21 mouse cellular contexts compared by ENCODE assay signal in the genomic region with DNA sequence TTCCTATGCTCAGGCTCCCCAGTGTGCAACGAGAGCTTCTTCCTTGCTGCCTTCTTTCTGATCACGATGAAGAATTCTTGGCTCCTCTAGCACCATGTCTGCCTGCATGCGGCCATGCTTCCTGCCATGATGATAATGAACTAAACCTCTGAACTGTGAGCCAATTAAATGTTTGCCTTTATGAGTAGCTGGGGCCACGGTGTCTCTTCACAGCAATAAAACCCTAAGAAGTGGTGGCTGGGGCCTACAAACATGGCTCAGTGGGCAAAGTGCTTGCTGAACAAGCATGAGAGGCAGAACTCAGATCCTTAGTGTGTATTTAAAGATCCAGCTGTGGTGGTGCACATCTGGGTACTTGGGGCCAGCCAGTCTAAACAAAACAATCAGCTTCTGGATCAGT. TPM values are rescaled to one million over a fixed set of nuclear protein-coding genes. Genes with fewer than 3 reads are reported as not detected.
DNase-seq lines count a peak whose midpoint lies in the region; ATAC-seq and TF ChIP-seq lines count a peak whose summit lies in the region.
"Had no signal": no experiment of that assay in that cellular context is flagged by ENCODE, and none has a peak within 500 bp of the region (broad histone marks: within the 10 kb centered on the region; RNA-seq: fewer than 3 reads in every experiment).

No protein-coding gene starts in this region.

- peaks cover 17% of the 10 kb centered on the region for H3K4me1 ChIP-seq in kidney, embryonic 16.5 days (ENCODE audit: insufficient read depth, low read length)
- H3K4me1 ChIP-seq in intestine, embryonic 15.5 days (replicated peaks): 0 out of 2 replicates have a peak, but pooled peaks cover 3% of the 10 kb centered on the region
- no peaks in the 10 kb centered on the region for H3K4me1 ChIP-seq in intestine, postnatal 0 days (replicated peaks; ENCODE audit: control insufficient read depth, insufficient read depth, low read length)
- no peaks in the 10 kb centered on the region for H3K4me1 ChIP-seq in stomach, postnatal 0 days (replicated peaks; ENCODE audit: control insufficient read depth, insufficient read depth)
- H3K4me1 ChIP-seq: embryonic facial prominence, embryonic 13.5 days; forebrain, embryonic 12.5 days had no signal

- H3K27ac ChIP-seq in kidney, embryonic 16.5 days (ENCODE audit: low read length): peak overlapping the region; percentile 82
- H3K27ac ChIP-seq in intestine, embryonic 15.5 days: no peak overlapping the region
- H3K27ac ChIP-seq in intestine, postnatal 0 days (ENCODE audit: low read depth, low read length): no peak overlapping the region
- peak overlapping the region; percentile 58; the same call in 1 of the 2 replicates for H3K27ac ChIP-seq in stomach, postnatal 0 days (replicated peaks)
- H3K27ac ChIP-seq: embryonic facial prominence, embryonic 13.5 days; forebrain, embryonic 12.5 days; gastrocnemius, adult 2 months; hindbrain, embryonic 10.5 days had no signal

- no peaks in the 10 kb centered on the region for H3K9me3 ChIP-seq in kidney, embryonic 16.5 days (ENCODE audit: low read length)
- no peaks in the 10 kb centered on the region for H3K9me3 ChIP-seq in intestine, embryonic 15.5 days
- H3K9me3 ChIP-seq in intestine, postnatal 0 days (ENCODE audit: control insufficient read depth): no peaks in the 10 kb centered on the region
- H3K9me3 ChIP-seq in stomach, postnatal 0 days (ENCODE audit: control insufficient read depth, low read length): no peaks in the 10 kb centered on the region
- H3K9me3 ChIP-seq: embryonic facial prominence, embryonic 13.5 days; forebrain, embryonic 12.5 days; heart, embryonic 12.5 days; hindbrain, embryonic 10.5 days had no signal

- no peak overlapping the region for H3K4me3 ChIP-seq in kidney, embryonic 16.5 days (ENCODE audit: low read length)
- no peak overlapping the region for H3K4me3 ChIP-seq in intestine, embryonic 15.5 days (replicated peaks)
- H3K4me3 ChIP-seq in intestine, postnatal 0 days (ENCODE audit: low read depth, low read length): no peak overlapping the region
- H3K4me3 ChIP-seq in stomach, postnatal 0 days (ENCODE audit: low read depth, low read length): no peak overlapping the region
- H3K4me3 ChIP-seq: embryonic facial prominence, embryonic 13.5 days; forebrain, embryonic 12.5 days; gastrocnemius, adult 2 months; heart, embryonic 12.5 days; hindbrain, embryonic 10.5 days had no signal

- TF ChIP-seq CTCF in intestine, postnatal 0 days (IDR thresholded peaks at IDR 0.05; ENCODE audit: low read depth): no peak
- no peak for TF ChIP-seq CTCF in stomach, postnatal 0 days (IDR thresholded peaks at IDR 0.05; ENCODE audit: low read depth)

- no peak for TF ChIP-seq EP300 in stomach, postnatal 0 days (optimal IDR thresholded peaks at IDR 0.05)

- no peak overlapping the region for H3K4me2 ChIP-seq in kidney, embryonic 16.5 days (replicated peaks; ENCODE audit: low read depth, low read length)
- H3K4me2 ChIP-seq in intestine, embryonic 15.5 days (replicated peaks): no peak overlapping the region
- no peak overlapping the region for H3K4me2 ChIP-seq in intestine, postnatal 0 days (replicated peaks; ENCODE audit: low read depth)
- no peak overlapping the region for H3K4me2 ChIP-seq in stomach, postnatal 0 days (replicated peaks; ENCODE audit: low read depth)
- H3K4me2 ChIP-seq: embryonic facial prominence, embryonic 13.5 days; forebrain, embryonic 12.5 days; heart, embryonic 12.5 days had no signal

- no peaks in the 10 kb centered on the region for H3K27me3 ChIP-seq in kidney, embryonic 16.5 days (ENCODE audit: insufficient read depth, low read length)
- H3K27me3 ChIP-seq in intestine, embryonic 15.5 days (replicated peaks): no peaks in the 10 kb centered on the region
- H3K27me3 ChIP-seq in intestine, postnatal 0 days (replicated peaks; ENCODE audit: control insufficient read depth, insufficient read depth, low read length): no peaks in the 10 kb centered on the region
- no peaks in the 10 kb centered on the region for H3K27me3 ChIP-seq in stomach, postnatal 0 days (ENCODE audit: control insufficient read depth, insufficient read depth, low read length)
- H3K27me3 ChIP-seq: CH12.LX; embryonic facial prominence, embryonic 13.5 days; forebrain, embryonic 12.5 days; heart, embryonic 12.5 days; Patski had no signal

- no peak for DNase-seq in kidney, postnatal 10 days
- DNase-seq in stomach, postnatal 0 days (ENCODE audit: low spot score): no peak
- no peak for DNase-seq in embryo, embryonic 9.5 days (ENCODE audit: extremely low spot score)
- DNase-seq: adrenal gland, postnatal 14 days; cerebellum, adult 11-12 months; cerebellum, adult 9-10 months; cerebellum, postnatal 25 days; forebrain, postnatal 0 days; gastrocnemius, adult 2 months; gastrocnemius, postnatal 25 days had no signal

- WGBS in kidney, embryonic 16.5 days: 37% methylated on average over 4 of the region's 4 CpGs
- WGBS in intestine, embryonic 15.5 days: 58% methylated on average over 4 of the region's 4 CpGs
- WGBS in intestine, postnatal 0 days: 50% methylated on average over 4 of the region's 4 CpGs
- WGBS in stomach, postnatal 0 days: 58% methylated on average over 4 of the region's 4 CpGs

- ATAC-seq in kidney, embryonic 16.5 days (ENCODE audit: low FRiP score, low TSS enrichment): no peak
- ATAC-seq in intestine, embryonic 15.5 days: peak; percentile 34; the same call in 1 of the 2 replicates
- peak; percentile 62 for ATAC-seq in intestine, postnatal 0 days
- no peak for ATAC-seq in stomach, postnatal 0 days (ENCODE audit: low FRiP score, low TSS enrichment)
- ATAC-seq: activated CD4-positive, CD25-positive, alpha-beta regulatory T cell, adult 4 months; forebrain, postnatal 0 days had no signal

- H3K9ac ChIP-seq in kidney, embryonic 16.5 days (replicated peaks; ENCODE audit: low read length): no peak overlapping the region
- H3K9ac ChIP-seq in intestine, embryonic 15.5 days: no peak overlapping the region
- H3K9ac ChIP-seq in intestine, postnatal 0 days (ENCODE audit: low read depth, low read length): no peak overlapping the region
- no peak overlapping the region for H3K9ac ChIP-seq in stomach, postnatal 0 days (ENCODE audit: low read length)
- H3K9ac ChIP-seq: embryonic facial prominence, embryonic 13.5 days; forebrain, embryonic 12.5 days; forebrain, postnatal 0 days; heart, embryonic 12.5 days had no signal

- no peaks in the 10 kb centered on the region for H3K36me3 ChIP-seq in kidney, embryonic 16.5 days (ENCODE audit: insufficient read depth, low read length)
- H3K36me3 ChIP-seq in intestine, embryonic 15.5 days: no peaks in the 10 kb centered on the region
- H3K36me3 ChIP-seq in intestine, postnatal 0 days (ENCODE audit: control insufficient read depth, insufficient read depth): no peaks in the 10 kb centered on the region
- no peaks in the 10 kb centered on the region for H3K36me3 ChIP-seq in stomach, postnatal 0 days (ENCODE audit: control insufficient read depth, insufficient read depth, low read length)
- H3K36me3 ChIP-seq: embryonic facial prominence, embryonic 13.5 days; forebrain, embryonic 12.5 days; heart, embryonic 12.5 days; hindbrain, embryonic 10.5 days had no signal

RNA-seq across cellular contexts. Expression of gene Fam178b, which starts 17.0 kb away (rescaled TPM):
- polyA plus RNA-seq in kidney, embryonic 16.5 days (2015; fragmentation: Nextera tagmentation; extraction: Ambion mirVana): 1.2 and 1.8 TPM in 2 replicates
- 0.25 and 0.59 TPM in 2 replicates for polyA plus RNA-seq in intestine, embryonic 15.5 days (2015; fragmentation: Nextera tagmentation; extraction: Ambion mirVana)
- polyA plus RNA-seq in intestine, postnatal 0 days (2015; fragmentation: Nextera tagmentation; extraction: Ambion mirVana): 0.65 and 0.87 TPM in 2 replicates
- 0.59 and 0.77 TPM in 2 replicates for polyA plus RNA-seq in stomach, postnatal 0 days (2015; fragmentation: Nextera tagmentation; extraction: Ambion mirVana)
- polyA plus RNA-seq: activated CD4-positive, CD25-positive, alpha-beta regulatory T cell, adult 4 months; forebrain, postnatal 0 days; Patski had no signal

RNA-seq across cellular contexts. Expression of gene Cox5b, which starts 25.3 kb away (rescaled TPM):
- 681 and 722 TPM in 2 replicates for polyA plus RNA-seq in kidney, embryonic 16.5 days (2015; fragmentation: Nextera tagmentation; extraction: Ambion mirVana)
- polyA plus RNA-seq in intestine, embryonic 15.5 days (2015; fragmentation: Nextera tagmentation; extraction: Ambion mirVana): 832 and 903 TPM in 2 replicates
- 1,149 and 1,162 TPM in 2 replicates for polyA plus RNA-seq in intestine, postnatal 0 days (2015; fragmentation: Nextera tagmentation; extraction: Ambion mirVana)
- polyA plus RNA-seq in stomach, postnatal 0 days (2015; fragmentation: Nextera tagmentation; extraction: Ambion mirVana): 829 and 834 TPM in 2 replicates

RNA-seq across cellular contexts. Expression of gene 4933424G06Rik, which starts 44.0 kb away (rescaled TPM):
- polyA plus RNA-seq in kidney, embryonic 16.5 days (2015; fragmentation: Nextera tagmentation; extraction: Ambion mirVana): 0.26 TPM in 1 of 2 replicates, not detected in the other
- 0.34 TPM in 1 of 2 replicates, not detected in the other for polyA plus RNA-seq in intestine, embryonic 15.5 days (2015; fragmentation: Nextera tagmentation; extraction: Ambion mirVana)
- polyA plus RNA-seq in intestine, postnatal 0 days (2015; fragmentation: Nextera tagmentation; extraction: Ambion mirVana): not detected in 2 replicates
- polyA plus RNA-seq in stomach, postnatal 0 days (2015; fragmentation: Nextera tagmentation; extraction: Ambion mirVana): 0.16 TPM in 1 of 2 replicates, not detected in the other
- polyA plus RNA-seq: activated CD4-positive, CD25-positive, alpha-beta regulatory T cell, adult 4 months; heart, embryonic 12.5 days; heart, embryonic 16.5 days had no signal

RNA-seq across cellular contexts. Expression of gene Actr1b, which starts 48.3 kb away (rescaled TPM):
- polyA plus RNA-seq in kidney, embryonic 16.5 days (2015; fragmentation: Nextera tagmentation; extraction: Ambion mirVana): 118 and 123 TPM in 2 replicates
- polyA plus RNA-seq in intestine, embryonic 15.5 days (2015; fragmentation: Nextera tagmentation; extraction: Ambion mirVana): 90.3 and 92.0 TPM in 2 replicates
- 50.3 and 57.0 TPM in 2 replicates for polyA plus RNA-seq in intestine, postnatal 0 days (2015; fragmentation: Nextera tagmentation; extraction: Ambion mirVana)
- 60.5 and 62.2 TPM in 2 replicates for polyA plus RNA-seq in stomach, postnatal 0 days (2015; fragmentation: Nextera tagmentation; extraction: Ambion mirVana)

Comparison
In these comparisons a context has a peak if more than half of its experiments do, and no peak if none do; other contexts are left out.
1. ATAC-seq: peak in intestine, embryonic 15.5 days (single experiment) and intestine, postnatal 0 days (single experiment); none in kidney, embryonic 16.5 days (single experiment) and stomach, postnatal 0 days (single experiment).
2. H3K27ac ChIP-seq: peak in kidney, embryonic 16.5 days (single experiment) and stomach, postnatal 0 days (single experiment); none in intestine, embryonic 15.5 days (single experiment) and intestine, postnatal 0 days (single experiment).